Mouse (Mus musculus): ENCODE results near the gene Tbc1d5.

The Tbc1d5 gene

DNA sequence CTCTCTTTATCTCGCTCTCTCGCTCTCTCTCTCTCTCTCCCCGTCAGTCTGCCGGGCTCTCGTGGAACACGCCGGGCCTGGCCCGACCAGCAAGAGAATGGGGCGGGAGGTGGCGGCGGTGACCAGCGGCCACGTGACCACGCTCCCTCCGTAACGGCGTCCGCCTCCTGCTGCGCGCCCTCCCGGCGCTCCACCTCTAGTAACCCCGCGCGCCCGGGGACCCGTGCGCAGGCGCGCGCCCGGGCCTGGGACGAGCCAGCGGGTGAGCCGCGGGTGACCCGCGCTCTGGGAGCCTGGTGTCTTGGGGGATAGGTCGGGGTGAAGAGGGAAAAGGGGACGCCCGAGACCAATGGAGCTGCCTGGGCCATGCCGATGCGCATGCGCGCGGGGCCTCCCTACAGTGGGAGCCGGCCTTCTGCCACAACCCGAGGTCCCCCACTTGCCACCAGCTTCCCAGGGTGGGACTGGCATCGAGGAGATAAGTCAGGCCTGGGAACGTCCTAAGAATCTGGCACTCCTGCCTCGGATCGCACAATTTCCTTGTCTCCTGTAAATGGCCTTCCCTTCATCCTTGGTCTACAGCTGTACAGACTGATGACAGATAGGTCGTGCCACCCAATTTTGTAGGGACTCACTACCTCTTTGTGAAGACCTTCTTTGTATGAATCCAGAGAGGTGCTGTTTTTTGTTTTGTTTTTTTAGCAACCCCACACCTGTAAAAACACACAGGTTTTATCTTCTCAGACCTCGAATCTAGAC lies at the start of gene Tbc1d5:
TSS of gene Tbc1d5 (minus strand) at position 158 of the 759 bp plus-strand sequence.
- peak; percentile 82 to 86 for DNase-seq

DNA sequence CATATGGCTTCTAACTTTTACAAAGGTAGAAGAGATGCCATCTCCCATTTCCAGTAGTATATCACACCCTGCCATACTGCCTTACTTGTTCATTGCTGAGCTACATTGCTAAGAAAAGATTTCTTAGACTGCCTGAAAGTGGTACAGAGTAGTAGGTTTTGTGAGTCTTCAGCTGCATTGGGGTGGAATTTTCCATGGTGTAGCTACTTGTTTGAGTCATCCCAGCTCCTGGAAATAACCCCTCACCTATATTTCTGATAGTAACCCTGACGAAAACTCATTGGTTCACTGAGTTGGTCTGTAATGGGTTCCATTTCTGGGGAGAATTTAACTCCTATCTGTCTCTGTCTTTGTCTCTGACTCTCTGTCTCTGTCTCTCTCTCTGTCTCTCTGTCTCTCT lies 46.9 kb upstream of the Tbc1d5 start:
- DNase-seq = no peak

DNA sequence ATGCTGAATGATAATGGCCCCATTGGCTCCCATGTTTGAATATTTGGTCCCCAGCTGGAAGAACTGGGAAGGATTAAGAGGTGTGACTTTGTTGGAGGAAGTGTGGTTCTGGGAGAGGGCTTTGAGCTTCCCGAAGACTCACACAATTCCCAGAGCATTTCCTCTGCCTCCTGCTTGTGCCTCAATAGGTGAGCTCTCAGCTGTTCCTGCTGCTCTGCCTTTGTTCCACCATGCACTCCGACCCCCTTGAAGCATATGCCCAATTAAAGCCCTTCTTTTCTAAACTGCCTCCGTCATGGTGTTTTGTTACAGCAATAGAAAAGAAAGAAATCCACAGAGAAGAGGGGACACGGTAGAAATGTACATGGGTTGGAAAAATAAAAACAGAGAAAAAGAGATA lies 44.0 kb upstream of the Tbc1d5 start:
- DNase-seq = no peak

DNA sequence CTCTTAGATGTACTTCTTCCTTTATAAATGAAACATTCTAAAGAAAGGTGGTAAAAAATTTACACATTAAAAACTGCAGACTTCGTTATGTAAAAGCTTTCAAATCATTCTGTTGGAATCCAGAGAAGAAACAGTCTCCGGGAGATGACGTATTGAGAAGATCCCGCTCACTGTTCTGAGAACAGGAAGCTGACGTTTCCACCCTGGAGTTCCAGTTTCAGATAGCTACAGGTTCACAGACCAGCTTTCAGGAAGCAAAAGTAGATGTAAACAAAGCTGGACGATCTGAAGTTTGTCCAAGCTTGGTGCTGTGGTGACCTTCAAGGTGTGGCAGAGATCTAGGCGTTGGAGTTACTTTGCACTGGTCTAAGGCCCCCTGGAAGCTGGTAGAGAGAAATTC lies 41.9 kb upstream of the Tbc1d5 start:
- peak; percentile 34 to 42 for DNase-seq

DNA sequence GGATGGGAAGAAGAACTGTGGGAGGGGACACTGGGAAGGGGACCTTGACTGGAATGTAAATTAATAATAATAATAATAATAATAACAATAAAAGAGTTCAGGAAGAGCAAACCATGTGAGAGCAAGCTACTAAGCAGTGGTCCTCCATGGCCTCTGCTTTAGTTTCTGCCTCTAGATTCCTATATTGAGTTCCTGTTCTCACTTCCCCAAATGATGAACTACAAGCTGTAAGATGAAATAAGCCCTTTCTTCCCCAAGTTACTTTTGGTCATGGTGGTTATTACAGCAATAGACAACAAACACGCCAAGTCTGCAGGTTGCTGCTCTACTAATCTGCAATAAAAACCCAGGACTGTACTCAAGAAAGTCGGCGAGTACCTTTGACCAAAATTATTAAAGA lies 40.7 kb upstream of the Tbc1d5 start:
- peak; percentile 25 to 42 for DNase-seq

DNA sequence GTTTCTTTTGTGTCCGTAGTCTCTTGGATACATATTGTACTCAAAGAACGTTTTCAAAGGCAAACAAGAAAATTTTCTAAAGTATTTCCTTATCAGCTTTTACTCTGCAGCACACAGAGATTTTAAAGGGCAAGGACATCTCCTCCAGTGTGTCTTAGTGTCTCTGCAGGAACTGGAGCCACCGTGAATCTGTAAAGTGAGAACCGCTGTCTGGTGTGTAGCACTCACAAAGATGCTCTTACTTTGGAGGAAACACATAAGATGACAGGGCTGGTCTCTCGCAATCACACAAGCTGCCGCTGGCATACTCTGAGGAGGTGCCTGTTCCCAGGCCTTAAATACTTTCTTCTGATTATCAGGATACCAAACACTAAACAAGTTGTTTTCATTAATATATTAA lies 37.3 kb upstream of the Tbc1d5 start:
- no peak for DNase-seq

DNA sequence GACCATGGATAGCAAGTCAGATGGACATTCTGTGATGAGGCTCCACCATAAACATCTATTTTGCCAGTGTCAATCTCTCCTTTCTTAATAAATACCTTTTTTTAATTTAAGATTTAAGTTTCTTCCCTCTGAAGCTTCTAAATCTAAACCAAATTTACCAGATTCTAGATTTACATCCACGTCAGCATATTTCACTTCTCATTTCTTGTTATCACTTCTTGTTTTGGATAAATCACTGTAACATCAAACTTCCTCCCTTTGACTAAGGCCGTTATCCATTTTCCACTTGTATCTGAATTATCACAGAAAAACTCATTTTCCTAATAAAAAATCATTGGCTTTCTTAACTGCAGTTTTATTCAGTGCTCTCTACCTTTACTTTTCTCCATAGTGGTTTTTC lies 30.4 kb upstream of the Tbc1d5 start:
- no peak for DNase-seq

DNA sequence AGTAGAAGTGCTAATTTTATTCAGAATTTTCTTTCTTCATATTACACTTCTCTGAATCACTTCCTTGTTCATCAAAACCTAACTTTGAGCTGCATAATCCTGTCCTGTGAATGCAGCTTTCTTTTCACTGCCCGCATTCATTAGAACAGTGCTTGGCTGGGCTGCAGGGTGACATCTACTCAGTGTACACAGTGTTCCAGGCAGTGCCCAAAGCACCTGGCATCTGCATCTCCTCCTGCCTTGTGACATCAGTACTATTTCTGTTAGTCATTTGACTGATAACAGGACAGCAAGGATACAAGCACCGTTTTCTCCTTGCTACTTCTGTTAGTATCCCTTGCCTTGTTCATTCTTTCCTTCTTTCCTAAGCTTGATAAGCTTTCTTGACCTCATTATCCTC lies 25.5 kb upstream of the Tbc1d5 start:
- no peak for DNase-seq

DNA sequence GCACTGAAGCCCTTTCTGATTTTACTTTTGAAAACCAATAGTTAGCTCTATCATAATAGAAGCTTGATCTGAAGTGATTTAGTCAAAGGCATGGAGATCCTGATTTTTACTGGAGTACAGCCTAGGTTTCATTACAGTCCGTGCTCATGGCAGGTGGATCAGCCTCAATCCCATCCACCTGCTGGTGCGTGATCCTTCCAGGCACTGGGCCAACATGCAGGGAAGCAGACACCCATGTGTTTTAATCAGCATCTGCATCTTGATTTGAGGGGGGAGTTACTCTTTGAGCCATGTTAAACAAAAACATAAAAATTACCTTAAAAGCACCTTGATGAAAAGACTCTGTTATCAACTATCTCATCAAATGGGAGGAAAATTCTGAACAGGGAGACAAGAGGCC lies 16.4 kb upstream of the Tbc1d5 start:
- no peak for DNase-seq

DNA sequence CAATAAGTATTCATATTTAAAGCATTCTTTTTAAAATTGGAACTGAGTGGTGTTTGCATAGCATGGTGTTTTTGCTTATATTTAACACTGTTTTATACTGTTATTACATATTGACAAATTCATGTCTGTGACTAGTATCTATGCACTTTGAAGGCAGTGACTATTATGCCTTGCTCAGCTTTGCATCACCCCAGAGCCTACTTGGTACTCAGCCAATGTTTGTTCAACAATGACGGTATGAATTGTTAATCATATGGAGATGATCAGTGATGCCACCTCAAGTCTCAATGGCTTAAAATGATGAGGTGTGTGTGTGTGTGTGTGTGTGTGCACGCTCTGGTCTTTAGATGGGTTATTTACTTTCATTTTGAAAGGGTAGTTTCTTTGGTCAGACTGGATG lies 15.6 kb upstream of the Tbc1d5 start:
- DNase-seq = no peak

DNA sequence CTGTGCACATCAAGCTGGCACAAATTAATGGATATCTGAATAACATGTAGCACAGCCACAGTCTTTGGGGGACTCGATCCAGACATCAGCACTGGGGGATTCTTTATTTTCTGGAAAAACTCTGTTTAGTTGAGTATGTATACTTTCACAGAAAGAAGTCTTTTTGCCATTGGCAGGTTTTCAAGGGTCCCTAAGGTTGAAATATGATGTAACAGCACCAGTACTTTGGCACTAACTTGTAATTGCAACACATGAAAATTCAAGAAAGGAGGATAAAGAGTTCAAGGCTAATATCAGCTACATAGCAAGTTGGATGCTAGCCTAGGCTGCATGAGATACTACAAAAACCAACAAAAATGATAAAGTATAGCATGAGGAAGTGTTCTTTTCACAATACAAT lies 12.2 kb upstream of the Tbc1d5 start:
- DNase-seq = no peak

DNA sequence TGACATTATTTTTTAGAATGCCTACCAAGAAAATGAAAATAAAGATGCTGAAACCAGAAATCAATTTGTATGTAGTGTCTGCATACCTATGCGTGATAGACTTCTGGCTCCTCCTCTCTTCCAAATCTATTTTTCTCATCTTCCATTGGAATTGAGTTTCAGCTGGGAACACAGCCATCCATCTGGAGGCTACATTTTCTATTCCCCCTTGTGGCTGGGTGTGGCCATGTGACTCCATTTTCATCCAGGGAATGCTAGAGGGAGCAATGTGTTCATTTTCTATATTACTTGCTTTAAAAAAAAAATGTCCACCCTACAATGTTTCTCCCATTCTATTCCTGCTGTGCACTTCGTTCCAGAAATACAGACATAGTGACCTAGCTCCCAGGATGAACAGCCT lies 3.6 kb upstream of the Tbc1d5 start:
- DNase-seq = no peak

DNA sequence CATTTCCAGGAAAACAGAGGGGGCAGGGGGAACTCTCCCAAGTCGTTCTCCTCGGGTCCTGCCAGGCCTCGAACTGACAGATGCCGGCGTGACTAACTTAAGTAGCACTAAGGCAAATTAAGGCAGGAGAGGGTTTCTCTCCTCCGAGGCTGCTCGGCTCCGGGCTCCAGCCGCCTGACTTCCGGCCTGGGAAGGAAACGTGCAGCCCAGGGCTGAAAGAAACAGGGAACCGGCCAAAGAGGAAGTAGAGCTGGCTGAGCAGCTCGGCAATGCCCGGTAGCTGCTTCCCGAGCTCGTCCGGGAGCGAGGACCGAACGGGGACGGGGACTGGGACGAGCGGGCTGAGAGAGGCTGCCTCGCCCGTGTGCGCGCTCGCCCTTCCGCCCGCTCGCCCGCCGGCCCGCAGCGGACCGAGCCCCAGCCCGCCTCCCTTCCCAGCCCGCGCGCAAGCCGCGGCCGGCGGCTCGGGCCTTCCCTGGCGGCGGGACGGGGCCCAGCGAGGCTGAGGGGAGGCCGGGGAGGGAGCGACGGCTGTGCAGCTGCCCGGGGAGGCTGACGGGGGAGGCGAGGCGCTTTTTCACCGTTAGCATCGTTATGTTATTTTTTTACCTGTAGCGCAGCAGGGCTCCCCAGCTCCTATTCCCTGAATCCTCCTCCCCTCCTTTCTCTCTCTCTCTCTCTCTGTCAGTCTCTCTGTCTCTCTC lies 509 bp downstream of the Tbc1d5 start:
- DNase-seq = peak; percentile 70 to 73

DNA sequence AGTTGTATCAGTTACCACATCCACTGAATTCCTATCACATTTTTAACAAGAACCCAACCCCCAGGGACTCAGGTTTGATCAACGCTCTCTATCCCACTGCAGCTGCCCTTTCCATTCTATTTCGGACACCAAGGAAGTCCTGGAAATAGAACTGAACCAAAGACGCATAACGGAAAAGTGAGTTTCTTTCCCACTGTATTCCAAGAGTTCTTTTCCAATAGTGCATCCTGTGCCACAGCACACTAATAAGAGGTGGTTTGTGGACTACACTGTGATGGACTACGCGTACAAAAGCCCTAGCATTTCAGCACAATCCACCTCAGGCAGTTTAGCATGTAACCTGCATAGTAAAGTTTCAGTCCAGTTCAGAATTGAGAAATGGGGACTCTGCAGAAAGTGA lies 1.2 kb downstream of the Tbc1d5 start:
- DNase-seq = no peak

DNA sequence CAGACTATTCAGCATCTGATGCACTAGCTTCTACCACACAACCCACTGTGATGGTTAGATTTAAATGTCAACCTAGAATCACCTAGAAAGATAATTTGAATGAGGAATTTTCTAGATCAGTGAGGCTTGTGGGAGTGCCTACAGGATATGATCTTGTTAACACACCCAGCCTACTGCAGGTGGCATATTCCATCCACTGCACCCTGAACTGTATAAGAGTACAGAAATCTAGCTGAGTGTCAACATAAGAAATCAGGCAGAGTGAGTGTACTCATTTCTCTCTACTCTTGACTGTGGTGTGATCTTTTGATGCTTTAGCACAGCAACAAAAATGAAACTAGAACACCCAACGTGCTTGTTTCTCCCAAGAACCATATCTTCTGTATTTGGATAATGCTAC lies 6.8 kb downstream of the Tbc1d5 start:
- DNase-seq = no peak

DNA sequence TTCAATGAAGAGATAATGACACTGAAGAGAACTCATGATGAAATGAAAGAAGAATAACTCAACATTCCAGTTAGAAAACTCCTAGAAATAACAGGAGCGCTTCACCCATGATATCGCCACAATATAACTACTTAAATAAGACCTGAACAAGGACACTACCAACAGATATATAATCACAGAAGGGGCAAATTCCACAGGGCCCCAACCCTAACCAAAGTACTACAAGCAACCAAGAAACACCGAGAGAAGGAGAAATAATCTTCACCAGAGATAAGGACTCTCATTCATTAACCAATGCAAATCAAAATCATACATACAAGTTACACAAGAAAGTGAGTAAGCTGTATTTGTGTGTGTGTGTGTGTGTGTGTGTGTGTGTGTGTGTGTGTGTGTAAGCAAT lies 7.6 kb downstream of the Tbc1d5 start:
- no peak for DNase-seq

DNA sequence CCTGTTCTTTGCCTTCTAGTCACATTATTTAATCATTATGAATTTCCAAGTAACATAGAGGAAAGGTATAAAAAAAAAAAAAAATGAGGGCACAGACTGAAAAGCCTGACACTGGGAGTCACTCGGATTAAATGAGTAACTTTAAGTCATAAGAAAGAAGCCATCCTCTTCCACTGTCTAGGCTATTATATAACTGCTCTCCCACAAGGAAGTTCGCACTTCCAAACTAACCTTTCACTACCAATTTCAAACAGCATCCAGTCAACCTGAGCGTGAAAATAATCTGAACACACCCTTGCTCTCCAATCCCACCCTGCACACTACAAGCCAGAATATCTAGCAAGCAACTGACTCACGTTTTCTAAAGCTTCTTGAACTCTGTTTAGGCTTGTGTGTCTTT lies 9.2 kb downstream of the Tbc1d5 start:
- DNase-seq = no peak

DNA sequence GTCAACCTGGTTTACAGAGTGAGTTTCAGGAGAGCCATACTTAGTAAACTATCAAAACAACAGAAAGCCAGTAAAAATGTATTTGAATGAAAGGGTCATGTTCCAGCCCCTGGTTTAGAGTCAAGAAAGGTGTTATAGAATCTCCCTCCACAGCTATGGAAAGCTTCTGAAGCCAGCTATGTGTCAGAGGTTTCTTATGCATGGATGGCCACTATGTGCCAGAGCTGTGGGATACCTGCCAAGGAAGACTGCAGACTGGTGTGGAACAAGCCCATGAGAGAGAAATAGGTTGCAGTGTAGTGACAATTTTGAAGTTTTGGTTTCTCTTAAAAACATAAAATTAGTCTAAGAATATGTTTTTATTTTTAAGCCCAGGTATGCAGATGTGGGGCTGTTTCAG lies 16.8 kb downstream of the Tbc1d5 start:
- no peak for DNase-seq

DNA sequence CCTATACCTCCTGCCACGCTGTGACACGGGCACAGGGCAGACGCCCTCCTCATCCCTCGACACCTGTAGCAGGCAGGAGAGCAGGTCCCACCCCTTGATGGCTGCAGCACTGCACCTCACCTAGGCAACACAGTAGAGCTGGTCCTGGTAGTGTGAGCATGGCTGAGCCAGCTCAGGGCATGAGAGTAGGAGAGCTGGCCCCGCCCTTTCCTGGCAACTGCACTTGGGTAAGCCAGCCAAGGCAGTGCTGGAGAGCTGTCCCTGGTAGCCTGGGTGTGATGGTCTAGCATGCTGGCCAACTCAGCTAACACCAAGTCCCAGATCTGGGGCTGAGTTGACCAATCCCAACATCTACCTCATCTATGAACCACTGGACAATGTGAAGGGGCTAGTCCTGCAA lies 19.9 kb downstream of the Tbc1d5 start:
- no peak for DNase-seq

DNA sequence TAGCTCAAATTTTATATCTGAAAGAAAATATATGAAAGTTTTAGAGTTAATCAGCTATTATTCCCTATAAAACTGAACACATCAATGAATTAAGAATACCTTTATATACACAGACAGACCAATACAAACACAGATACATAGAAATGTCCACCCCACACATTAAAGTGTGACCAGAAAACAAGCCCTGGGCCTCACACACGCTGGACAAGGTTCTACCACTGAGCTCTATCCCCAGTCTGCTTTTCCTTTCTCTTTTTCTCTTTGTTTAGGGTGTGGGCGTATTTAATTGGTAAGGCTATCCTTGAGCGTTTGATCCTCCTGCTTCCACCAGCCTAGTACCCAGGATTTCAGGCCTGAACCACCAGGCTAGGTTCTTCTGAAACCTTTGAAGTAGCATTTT lies 28.2 kb downstream of the Tbc1d5 start:
- no peak for DNase-seq

DNA sequence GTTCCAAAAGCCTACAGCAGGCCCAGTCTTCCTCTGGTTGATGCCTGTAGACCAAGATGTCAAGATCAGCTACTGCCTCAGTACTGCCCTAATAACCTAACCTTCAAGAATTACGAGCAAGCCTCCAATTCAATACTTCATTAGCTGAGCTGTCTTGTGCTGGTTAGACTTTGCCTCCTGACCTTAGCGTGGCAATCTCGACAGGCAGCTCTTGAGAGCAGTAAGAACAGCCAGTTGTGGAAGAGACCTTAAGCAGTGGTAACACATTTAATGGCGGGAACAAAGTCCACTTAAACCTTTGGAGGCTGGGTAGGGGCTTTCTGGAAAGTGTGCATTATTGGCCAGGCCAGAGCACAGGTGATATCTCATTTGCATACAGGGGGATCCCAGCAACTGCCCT lies 34.2 kb downstream of the Tbc1d5 start:
- DNase-seq = no peak

DNA sequence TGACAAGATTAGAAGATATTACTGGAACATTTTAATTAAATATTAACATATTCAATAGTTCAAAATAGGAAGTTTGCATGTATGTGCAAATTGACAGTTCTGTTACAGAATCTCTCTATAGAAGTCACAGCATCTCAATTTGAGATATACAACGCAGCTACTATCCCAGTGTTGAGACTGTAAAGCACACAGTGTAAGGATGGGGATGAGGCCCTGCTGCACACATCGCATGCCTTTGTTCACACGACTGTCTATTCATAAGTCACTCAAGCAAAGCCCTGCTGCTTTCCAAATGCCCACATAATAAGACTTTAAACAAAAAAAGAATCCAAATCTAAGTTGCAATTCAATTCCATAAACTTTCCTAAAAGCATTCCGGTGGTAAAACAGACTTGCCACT lies 37.1 kb downstream of the Tbc1d5 start:
- no peak for DNase-seq

DNA sequence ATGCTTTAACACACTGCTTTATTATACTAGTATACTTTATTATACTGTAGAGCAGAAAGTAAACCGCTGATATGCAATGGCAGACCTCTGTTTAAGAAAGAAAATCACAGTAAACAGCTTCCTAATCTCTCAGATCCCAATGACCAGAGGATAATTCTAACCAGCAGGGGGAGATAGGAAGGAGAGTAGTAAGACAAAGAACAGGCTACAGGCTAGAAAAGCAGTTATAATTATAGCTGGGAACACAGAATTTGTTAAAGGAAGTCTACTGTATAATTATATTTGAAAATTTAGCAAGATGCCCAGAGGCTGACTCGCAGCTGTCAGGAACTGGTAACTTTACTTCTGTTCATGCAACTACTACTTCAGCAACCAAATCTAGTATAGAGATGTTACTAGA lies 68.0 kb downstream of the Tbc1d5 start:
- peak; percentile 9 to 25 for DNase-seq

DNA sequence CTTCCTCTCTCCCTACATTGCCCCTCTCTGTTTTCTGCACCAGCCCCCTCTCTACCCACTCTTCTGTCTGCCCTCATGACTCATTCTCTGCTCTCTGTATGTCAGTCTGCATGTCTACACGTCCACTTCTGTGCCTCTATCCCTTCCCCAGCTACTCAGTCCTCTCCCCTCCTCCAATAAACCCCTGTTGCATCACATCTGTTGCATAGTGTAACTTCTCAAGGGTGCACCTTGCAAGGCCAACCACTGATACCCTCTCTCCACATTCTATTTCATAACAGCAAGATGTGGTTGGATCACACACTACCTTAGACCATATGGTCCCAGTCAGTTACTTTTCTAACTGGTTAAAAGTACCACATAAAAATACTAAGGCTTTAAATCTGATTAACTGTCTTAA lies 74.9 kb downstream of the Tbc1d5 start:
- DNase-seq = no peak

DNA sequence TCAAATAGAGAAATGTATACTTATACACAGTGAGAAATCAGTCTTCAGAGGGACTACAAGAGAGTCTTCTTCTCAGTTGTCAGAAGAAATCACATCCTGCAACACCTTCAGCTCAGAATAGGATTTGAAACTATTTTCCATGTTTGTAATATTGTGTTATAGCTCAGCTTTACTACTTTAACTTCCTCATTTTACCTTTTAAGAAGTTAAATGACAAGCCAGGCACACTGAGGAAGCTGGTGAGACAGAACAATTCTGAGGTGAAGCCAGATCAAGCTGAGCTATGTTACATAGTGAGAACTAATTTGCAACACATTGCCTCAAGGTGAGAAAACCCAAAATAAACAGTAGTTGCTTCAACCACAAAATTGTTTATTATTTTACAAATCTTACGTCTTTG lies 135.3 kb downstream of the Tbc1d5 start:
- DNase-seq = peak; percentile 15 to 16
